Mouse (Mus musculus): ENCODE results near the gene Acat2. TPM values are rescaled to one million over a fixed set of nuclear protein-coding genes. Genes with fewer than 3 reads are reported as not detected.
"Not testable (repeated sequence)": the region's sequence is repeated elsewhere in the genome, so short reads cannot be mapped to it uniquely, and the experiment has no call there.

Acat2 gene
- total RNA-seq, 2 experiments from 2014 or later: 101 to 110 TPM

- DNase-seq (ENCODE audit: low spot score in 2 of 2): no peak
These were observed 2.9 kb upstream of the Acat2 start for GRCm38 (mm10) chr17:12963476-12963875.

DNA sequence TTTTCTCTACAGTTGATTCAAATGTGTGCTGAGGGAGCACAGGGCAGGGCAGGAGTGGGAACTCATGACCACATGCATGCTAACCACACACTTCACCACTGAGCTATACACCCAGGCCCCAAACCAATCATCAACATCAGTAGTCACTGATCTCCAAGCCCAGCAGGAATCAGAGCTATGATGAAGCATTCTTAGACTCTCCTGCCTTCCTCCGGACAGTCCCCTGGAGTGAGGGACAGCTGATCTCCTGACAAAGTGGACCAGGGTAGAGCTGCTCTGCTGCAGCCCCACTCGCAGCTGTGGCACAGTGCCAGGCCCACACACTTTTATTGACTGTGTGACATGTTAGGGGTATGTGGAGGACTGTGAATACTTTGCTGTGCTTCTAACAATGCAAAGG, 1.2 kb downstream of the Acat2 start:
- not testable (repeated sequence) for DNase-seq (ENCODE audit: low spot score in 2 of 2)

GRCm38 (mm10) chr17:12956664-12957063, 3.9 kb downstream of the Acat2 start:
- no peak for DNase-seq (ENCODE audit: low spot score in 2 of 2)

DNA sequence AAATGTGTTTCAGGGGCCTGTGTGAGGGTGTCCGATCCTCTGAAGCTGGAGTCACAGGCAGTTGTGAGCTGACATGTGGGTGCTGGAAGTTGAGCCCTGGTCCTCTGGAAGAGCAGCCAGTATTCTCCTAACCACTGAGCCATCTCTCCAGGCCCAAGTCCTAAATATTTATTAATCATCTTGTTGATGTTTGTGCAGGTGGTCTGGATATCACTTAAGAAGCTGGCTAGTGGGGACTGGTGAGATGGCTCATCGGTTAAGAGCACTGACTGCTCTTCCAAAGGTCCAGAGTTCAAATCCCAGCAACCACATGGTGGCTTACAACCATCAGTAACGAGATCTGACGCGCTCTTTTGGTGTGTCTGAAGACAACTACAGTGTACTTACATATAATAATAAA, 10.9 kb downstream of the Acat2 start:
- no peak for DNase-seq (ENCODE audit: low spot score in 2 of 2)

DNA sequence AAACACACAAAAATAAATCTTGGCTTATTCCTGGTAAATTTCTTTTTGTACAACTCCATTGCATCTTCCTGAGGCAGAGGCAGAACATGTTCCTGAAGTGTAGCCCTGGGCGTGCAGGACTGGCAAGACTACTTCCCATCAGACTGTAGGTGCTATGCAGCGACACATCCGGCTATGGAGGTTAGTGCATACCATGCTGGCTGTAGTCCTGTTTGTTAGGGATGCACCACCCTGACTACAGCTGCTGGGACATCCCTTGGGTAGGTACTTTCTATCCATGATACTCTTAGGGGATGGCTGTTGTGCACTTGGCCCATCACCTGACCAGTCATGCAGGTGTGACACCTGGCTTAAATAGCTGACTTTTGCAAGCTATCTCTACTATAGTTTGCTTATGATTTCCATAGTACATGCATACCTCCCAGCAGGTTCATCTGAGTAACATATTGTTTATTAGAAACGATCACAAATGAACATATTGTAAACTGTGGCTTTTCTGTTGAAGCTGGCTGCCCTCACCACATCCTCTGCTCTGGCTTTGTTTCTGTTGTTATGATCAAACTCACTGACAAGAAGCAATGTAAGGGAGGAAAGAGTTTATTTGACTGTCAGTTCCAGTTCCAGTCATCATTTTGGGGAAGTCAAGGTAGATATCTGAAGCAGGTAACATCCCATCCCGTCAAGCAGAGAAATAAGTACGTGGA, 17.9 kb downstream of the Acat2 start:
- DNase-seq (ENCODE audit: low spot score in 2 of 2): no peak

DNA sequence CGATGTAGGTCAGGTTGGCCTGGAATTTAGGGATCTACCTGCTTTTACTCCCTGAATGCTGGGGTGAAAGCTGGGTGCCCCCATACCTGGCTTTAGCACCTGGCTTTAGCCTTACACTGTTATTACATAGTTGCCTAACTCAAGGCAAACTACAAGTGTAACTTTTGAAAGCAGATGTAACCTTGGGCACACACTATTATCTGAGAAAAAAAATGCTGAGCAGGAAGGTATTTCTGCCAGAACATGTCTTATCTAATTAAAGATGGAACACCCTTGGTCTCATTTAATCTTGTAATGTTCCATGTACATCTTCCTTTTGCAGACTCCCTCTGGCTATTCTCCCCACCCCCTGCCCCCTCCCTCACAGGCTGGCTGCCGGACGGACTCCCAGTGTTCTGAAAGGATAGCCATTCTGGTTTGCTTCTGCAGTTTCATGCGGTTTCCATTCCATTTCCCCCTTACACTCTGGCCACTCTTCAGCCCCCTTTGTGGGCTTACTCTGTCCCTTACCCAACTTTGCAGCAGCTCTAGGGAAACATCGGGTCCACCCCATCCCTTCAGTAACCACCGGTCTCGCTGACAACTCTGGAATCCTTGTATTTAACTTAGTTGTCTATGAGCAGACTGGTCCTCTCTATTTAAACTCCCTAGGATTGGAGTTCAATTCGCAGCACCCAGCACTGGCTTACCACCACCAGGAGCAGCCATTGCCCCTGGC, 18.8 kb downstream of the Acat2 start:
- no peak for DNase-seq (ENCODE audit: low spot score in 2 of 2)

DNA sequence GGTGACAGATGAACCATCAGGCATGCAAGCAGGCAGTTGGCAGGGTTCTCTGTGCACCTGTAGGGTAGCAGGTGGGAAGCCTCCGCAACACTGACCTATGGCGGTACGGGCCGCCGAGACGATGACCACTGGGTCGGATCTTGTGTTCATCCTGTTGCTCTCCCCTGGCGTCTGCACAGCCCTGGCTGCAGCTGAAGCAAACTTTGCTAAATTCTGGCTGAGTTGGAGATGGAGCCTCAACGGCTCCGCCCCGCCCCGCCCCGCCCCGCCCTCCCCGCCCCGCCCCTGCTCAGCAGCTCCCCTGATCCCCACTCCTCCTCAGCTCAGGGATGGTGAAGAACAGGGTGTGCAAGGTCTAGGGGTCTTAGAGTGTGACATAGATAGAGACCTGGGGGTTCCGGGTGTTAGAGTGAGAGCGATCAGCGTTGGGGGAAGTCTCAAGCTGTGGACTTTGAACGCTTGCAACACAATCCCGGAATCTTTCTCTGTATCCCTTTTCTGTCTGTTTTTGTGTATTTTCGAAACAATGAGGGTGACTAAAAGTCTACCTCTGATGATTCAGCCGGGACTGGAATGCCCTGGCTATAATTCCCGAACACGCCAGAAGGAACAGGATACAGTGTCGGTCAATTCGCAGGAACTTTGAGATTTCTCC, 20.3 kb downstream of the Acat2 start, which contains the start of gene Acat3:
Gene Acat3, minus strand, starts transcription at position 450 of the 655 bp plus-strand sequence.
- DNase-seq (ENCODE audit: low spot score in 2 of 2): no peak

DNA sequence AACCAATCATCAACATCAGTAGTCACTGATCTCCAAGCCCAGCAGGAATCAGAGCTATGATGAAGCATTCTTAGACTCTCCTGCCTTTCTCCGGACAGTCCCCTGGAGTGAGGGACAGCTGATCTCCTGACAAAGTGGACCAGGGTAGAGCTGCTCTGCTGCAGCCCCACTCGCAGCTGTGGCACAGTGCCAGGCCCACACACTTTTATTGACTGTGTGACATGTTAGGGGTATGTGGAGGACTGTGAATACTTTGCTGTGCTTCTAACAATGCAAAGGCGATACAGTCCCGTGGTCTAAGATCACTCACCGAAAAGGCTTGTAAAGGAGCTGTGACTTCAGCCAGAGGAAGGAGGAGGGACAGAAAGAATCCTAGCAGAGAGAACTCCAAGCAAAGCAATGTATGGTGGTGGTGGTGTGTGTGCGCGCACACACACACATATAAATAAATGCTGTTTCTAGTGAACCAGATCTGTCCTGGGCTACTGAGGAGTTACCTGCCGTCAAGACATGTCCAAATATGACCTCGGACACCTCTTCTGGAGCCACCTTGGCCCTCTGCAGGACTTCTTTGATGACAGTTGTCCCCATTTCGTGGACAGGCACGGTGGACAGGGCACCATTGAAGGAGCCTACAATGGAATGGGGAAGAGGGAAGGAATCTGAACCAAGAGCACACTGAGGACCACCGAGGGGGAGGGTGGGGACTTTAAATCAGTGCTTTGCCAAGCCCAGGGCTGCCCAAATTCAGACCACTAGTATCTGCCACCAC, 21.0 kb downstream of the Acat2 start:
- DNase-seq (ENCODE audit: low spot score in 2 of 2): not testable (repeated sequence)

DNA sequence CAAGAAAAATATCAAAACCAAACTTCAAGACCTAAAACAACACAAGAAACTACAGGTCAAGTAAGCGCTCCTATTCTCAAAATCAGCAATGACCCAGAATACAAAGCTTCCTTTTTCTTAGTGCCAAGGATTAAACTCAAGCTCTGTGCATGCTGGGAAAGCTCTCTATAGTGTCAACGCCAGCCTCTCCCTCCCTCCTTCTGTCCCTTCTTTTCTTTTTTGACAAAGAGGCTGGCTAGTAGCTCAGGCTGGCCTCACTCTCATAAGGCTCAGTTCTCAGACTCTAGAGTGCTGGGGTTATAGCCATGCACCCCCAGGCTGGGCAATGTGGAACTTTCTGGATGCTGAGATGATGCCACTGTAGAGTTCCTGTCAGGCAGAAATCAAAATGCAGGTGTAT, 22.5 kb downstream of the Acat2 start:
- no peak for DNase-seq (ENCODE audit: low spot score in 2 of 2)

DNA sequence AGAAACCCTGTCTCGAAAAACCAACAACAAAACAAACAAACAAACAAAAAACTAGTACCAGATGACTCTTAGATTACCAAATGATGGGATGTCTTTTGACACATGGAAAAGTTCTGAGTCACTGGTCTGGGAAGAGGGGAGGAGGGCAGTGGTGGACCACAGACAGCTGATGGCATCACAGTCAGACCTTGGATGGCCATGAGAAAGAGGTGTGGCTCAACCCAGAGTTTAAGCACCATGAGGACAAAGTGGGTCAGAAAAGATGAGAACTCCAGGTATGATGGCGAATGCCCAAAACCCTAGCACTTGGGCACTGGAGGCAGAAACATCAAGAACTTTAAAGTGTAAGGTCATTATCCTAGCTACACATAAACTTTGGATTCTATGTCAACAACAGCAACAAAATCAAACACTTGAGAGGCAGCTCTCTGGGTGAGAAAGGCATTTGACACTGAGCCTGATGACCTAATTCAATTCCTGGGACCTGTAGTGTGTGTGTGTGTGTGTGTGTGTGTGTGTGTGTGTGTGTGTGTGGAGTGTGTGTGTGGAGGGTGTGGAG, 23.1 kb downstream of the Acat2 start:
- no peak for DNase-seq (ENCODE audit: low spot score in 2 of 2)

DNA sequence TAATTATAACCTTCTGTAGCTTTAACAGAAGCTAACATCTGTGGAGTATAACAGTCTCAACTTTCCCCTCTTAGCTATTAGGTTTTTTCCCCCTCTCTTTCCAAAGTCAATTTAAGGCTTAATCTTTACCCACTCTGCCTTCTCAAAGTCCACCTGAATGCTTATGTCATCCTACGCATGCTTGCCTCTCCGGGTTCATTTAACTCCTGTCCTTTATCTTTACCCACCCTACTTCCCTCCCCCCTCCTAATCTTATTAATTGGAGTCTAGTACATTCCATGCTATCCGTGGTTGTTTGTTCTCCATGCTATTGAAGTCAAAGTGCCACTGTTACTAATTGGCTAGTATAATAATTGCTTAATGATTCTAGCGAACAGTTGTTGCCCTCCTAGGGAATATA, 24.8 kb downstream of the Acat2 start:
- no peak for DNase-seq (ENCODE audit: low spot score in 2 of 2)

GRCm38 (mm10) chr17:12931576-12931975, 29.0 kb downstream of the Acat2 start:
- not testable (repeated sequence) for DNase-seq (ENCODE audit: low spot score in 2 of 2)

GRCm38 (mm10) chr17:12925703-12926180, 34.8 kb downstream of the Acat2 start:
- no peak for DNase-seq (ENCODE audit: low spot score in 2 of 2)

DNA sequence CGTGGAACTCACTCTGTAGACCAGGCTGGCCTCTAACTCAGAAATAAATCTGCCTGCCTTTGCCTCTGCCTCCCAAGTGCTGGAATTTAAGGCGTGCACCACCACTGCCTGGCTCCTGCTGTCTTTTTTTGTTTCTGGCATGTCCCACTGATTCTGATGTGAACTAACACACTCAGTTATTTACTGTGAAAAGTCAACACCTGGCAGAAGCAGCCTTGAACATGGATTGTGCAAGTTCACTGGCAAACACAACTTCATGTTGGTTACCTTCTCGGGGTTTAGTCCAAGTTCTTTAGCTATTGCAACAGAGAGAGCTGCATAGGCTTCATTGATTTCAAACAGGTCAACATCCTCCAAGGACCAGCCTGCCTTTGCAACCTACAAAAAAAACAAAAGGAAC, 35.5 kb downstream of the Acat2 start:
- DNase-seq (ENCODE audit: low spot score in 2 of 2): no peak

- no peak for DNase-seq (ENCODE audit: low spot score in 2 of 2)
These were observed 39.5 kb downstream of the Acat2 start for GRCm38 (mm10) chr17:12921073-12921472.

- DNase-seq (ENCODE audit: low spot score in 2 of 2): no peak
These were observed 43.8 kb downstream of the Acat2 start for GRCm38 (mm10) chr17:12916588-12917380.

- peak; percentile 97 for DNase-seq (ENCODE audit: low spot score in 2 of 2)
These were observed 44.5 kb downstream of the Acat2 start, which contains the start of gene Mrpl18 for GRCm38 (mm10) chr17:12915881-12916583. Gene Mrpl18, minus strand, starts transcription at chr17:12916345.

DNA sequence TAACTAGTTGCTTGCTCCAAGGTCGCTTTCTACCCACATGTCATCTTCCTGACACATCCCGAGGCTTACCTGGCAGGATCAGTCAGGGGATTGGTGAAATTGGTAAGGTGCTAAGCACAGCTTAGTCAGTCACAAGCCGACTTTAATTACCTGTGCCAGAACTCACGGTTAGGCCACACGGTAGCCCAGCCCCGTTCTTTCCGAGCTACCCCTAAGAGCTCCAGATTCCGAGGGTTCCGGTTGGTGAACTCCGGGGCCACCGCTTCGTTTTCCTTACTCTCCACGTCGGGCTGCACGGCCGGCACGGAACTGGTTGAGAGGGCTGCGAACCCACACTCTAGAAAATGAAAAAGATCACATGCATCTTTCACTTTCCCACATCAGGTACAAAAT, 45.1 kb downstream of the Acat2 start, which contains the start of gene Tcp1:
Gene Tcp1, plus strand, starts transcription at position 214 of the 393 bp plus-strand sequence.
- DNase-seq (ENCODE audit: low spot score in 2 of 2): no peak

- no peak for DNase-seq (ENCODE audit: low spot score in 2 of 2)
These were observed 50.2 kb downstream of the Acat2 start for GRCm38 (mm10) chr17:12910391-12910790.
